Mouse (Mus musculus) gonadal fat pad, adult 2 months (tissue): ENCODE measurements around the gene Nim1k. TPM values are rescaled to one million over a fixed set of nuclear protein-coding genes. Genes with fewer than 3 reads are reported as not detected.

Experiments used
- DNase-seq: peaks from one replicate; pipeline ENCODE4 v3.0.0-alpha.2; 2012; ENCODE audit warnings: low read depth
- polyA plus RNA-seq: library from polyadenylated mRNA; depleted of rRNA; stranded (reverse); fragments of >200 nt; gene quantifications from 2 replicates; pipeline ENCODE4 v1.2.3, GENCODE M21; 2012; rRNA removed

The Nim1k gene
- polyA plus RNA-seq, result 0.51 and 0.57 TPM in 2 replicates

DNA sequence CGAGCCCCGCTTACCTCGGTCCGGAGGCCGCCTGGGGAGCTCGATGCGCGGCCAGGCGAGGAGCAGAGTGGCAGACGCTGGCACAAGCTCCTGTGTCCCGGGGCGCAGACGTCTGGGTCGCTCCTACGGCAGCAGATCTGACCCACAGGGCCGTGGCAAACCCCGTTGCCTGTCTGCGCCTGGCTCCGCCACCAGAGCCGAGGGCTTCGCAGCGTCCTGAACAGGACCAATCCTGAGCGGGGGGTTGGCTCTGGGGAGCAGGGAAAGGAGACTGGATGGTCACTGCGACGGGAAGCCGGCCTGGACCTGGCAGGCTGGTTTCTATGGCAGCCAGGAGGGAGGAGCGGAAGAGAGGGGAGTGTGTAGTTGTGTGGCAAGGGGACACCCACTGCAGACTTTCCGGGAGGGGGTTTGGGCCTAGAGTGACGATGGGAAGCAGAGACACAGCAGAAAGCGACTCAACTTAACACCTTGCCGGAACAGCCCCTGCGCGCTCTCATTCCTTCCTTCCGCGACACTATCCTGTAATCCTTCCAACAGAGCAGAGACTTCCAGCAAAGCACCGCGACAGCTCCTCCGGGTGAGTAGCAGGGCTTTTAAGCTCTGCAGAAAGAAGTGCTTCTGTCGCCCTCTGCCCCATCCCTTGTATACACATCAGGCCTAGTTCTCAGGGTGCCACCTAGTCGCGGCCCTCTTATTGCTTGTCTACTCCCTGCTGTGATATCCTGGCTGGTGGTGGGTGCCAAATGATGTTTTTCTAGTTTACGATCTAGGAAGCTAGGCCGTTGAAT, at the start of gene Nim1k:
TSS of gene Nim1k (minus strand) at position 202 of the 791 bp plus-strand sequence.
- DNase-seq, result no peak

GRCm38 (mm10) chr13:119797656-119798055, 42.0 kb upstream of the Nim1k start:
- DNase-seq, result no peak

- DNase-seq, result no peak
These were observed 37.2 kb upstream of the Nim1k start for GRCm38 (mm10) chr13:119792791-119793404.

GRCm38 (mm10) chr13:119791580-119792135, 36.0 kb upstream of the Nim1k start:
- DNase-seq, result no peak

GRCm38 (mm10) chr13:119790761-119791579, 35.3 kb upstream of the Nim1k start, which contains the start of gene Zfp131:
Gene Zfp131, minus strand, starts transcription at chr13:119790889.
- DNase-seq, result no peak

DNA sequence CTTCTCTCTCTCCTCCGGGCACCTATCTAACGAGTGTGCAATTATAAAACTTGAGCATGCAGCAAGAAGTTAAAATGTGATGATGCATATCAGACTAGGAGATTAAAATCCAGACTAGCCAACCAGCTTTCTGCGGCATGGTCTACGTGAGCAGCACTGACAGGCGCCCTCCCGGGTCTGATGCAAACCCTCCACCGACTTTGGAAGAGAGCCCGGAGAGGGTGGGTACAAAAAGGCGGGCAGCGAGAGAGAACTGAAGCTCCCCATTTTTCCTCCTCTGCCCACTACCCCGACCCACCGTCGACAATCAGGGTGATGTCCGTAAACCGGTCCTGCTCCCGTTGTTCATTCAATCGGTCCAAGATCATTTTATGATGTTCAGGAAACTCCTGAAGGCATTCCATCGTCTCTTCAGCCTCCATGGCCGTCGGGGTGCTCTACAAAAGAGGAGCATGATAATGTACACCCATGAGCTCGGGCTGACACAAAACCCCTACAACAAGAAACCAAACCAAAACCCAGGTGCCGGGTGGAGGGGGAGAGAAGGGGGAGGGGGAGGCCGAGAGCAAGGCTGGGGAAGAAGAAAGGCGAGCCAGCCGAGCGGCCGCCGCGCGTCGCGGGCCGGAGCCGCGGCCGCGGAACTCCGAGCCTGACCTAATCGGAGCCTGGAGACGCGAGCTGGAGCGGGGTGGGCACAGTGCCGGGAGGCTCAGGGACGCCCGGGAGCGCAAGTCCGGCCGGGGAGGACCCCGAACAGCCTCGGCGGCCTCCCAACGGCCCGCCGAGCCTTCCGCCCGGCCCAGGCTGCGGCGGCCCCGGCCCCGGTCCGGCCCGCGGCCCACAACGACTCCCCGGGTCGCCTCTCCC, 34.4 kb upstream of the Nim1k start:
- no peak for DNase-seq

DNA sequence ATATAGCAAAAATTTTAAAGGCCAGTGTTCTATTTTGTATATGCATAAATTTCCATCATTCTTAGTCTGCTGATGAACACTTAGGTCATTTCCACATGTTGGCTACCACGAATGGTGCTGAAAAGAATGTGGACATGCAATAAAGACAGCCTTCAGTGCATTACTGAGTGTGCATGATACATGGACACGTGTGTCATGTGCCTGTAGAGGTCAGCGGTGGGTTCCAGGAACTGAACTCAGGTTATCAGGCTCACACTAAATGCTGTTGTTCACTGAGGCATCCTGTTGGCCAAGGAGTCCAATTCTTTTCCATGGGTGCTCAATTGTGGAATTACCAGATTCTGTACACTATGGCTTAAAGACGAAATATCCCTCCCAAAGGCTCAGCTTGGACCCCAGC, 27.9 kb upstream of the Nim1k start:
- DNase-seq, result no peak

GRCm38 (mm10) chr13:119768541-119768940, 12.9 kb upstream of the Nim1k start:
- no peak for DNase-seq

DNA sequence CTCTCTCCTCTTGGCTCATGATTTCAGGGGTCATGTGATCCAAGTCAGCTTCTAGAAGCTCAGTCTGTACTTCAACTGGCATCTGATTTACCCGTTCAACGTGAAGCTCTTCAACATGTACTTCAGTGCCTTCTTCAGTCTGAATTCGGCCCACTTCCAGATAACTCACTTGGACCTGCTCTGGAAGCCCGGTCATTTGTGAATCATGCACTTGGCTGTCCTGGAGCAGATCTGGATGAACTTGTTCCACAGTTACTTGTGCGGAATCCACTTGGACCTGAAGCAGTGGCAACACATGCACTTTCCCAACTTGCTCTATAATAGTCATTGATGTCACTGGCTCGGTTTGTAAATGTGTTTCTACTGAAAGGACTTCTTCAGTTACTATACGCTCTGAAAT, 10.8 kb upstream of the Nim1k start:
- DNase-seq, result no peak

DNA sequence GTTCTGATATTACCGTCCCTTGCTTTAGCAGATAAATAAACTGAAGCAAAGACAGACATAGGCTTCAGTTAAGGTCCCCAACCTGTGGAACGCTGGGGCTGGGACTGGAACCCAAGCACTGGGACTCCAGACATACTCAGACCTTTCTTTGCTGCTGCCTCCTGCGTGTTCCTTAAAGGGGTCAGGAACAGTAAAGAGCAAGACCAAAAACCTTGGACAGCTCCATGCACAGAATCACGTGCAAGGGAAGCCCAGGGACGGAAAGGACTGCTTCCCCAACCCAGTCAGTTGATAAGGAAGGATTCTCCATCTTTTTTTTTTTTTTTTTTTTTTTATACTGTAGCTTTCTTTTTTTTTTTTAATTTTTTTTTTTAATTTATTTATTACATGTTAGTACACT, 1.1 kb upstream of the Nim1k start:
- DNase-seq, result no peak

GRCm38 (mm10) chr13:119755141-119755547, 538 bp downstream of the Nim1k start:
- no peak for DNase-seq

GRCm38 (mm10) chr13:119754635-119755020, 1.1 kb downstream of the Nim1k start:
- no peak for DNase-seq

DNA sequence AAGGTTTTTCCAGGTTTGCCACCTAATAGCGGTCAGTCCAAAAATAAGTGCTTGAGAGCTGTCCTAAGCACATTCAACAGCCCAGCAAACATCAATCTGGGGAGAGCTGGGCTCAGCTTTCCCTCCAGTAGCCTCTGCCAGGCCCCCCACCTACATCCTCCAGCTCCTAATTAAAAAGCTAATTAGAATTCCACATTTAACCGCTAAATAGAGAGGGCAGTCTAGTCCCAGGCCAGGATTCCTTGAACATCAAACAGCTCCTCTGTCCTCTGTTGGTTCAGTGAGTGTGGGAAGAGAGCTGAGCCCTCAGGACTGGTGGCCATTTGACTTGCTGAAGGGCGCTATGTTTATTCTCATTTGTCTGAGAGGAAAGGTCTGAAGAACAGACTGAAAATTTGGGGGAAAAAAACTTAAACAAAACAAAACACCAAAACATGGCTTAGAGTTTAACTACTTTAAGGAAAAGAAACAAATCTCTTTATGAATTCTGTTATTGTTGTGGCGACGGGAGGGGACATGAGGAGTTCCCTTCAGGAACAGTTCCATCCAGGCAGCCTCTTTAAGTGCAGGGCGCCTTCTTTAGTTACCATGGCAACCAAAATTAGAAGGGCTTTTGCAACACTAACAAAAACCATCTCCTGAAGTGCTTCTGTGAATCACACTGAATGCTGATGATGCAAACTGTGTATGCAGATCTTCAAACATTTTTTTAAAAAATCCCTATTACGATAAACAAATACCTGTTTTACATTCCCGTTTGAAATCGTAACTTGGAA, 1.6 kb downstream of the Nim1k start:
- no peak for DNase-seq

DNA sequence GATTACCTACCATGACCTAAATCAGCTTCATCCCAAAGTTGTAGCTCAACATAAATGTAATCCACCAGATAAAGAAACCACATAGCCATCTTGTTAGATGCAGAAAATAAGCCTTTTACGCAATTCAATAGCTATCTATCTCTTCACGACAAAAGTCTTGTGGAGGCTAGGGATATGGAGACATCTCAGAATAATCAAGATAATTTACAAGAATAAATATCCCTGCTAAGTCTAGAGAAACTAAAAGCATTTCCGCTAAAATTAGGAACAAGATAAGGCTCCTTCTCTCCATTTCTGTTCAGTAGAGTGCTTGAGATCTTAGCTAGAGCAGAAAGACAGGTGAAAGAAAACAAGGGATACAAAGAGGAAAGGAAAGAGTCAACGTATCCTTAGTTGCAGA, 8.8 kb downstream of the Nim1k start:
- no peak for DNase-seq

- DNase-seq, result no peak
These were observed 12.2 kb downstream of the Nim1k start for GRCm38 (mm10) chr13:119743470-119743869.

DNA sequence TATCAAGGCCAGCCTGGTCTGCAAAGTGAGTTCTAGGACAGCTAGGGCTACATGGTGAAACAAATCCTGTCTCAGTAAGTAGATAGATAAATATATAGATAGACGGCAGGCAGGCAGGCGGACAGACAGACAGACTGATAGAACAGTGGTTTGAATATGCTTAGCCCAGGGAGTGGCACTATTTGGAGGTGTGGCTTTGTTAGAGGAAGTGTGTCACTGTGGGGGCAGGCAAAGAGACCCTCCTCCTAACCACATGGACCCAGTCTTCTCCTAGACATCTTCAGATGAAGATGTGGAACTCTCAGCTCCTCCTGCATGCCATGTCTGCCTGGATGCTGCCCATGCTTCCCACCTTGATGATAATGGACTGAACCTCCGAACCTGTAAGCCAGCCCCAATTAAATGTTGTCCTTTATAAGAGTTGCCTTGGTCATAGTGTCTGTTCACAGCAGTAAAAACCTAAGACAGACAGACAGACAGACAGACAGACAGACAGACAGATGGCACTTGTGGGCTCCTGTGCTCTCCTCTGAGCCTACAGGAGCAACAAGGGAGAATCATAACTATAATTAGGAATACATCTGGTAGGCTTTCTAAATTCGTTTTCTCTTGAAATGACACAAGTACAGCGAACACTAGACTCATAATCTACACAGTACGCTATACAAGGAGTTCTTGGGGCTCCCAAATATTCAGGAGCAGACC, 12.8 kb downstream of the Nim1k start:
- no peak for DNase-seq

- DNase-seq, result no peak
These were observed 14.1 kb downstream of the Nim1k start for GRCm38 (mm10) chr13:119741390-119742237.

- no peak for DNase-seq
These were observed 24.2 kb downstream of the Nim1k start for GRCm38 (mm10) chr13:119731448-119731847.

GRCm38 (mm10) chr13:119729406-119729805, 26.3 kb downstream of the Nim1k start:
- no peak for DNase-seq
